Mouse (Mus musculus) liver, embryonic 11.5 days (tissue): ENCODE results near the gene C1d. TPM values are rescaled to one million over a fixed set of nuclear protein-coding genes. Genes with fewer than 3 reads are reported as not detected.

Experiments
- ATAC-seq: fragments of 200-750 bp; cut with Nextera tagmentation; replicated peaks from 2 replicates; pipeline ENCODE4 v1.8.0; 2017; ENCODE audit warnings: moderate number of reproducible peaks, mild to moderate bottlenecking, moderate TSS enrichment, moderate library complexity; ENCODE audit not compliant: low FRiP score
- DNase-seq: peaks from one replicate; pipeline ENCODE4 v3.0.0-alpha.2; 2017; ENCODE audit warnings: low spot score
- H3K27ac ChIP-seq: fragments of 300-500 bp; sonication (generic); 2 replicates; pipeline ENCODE4 v1.5.1; 2014; ENCODE audit warnings: mild to moderate bottlenecking, low read depth, low read length, control low read depth
- H3K27me3 ChIP-seq: fragments of 300-500 bp; sonication (generic); replicated peaks from 2 replicates; pipeline ENCODE4 v1.6.1; 2014; ENCODE audit warnings: low read length, mixed read lengths; ENCODE audit not compliant: control insufficient read depth, insufficient read depth
- H3K36me3 ChIP-seq: fragments of 300-500 bp; sonication (generic); 2 replicates; pipeline ENCODE4 v1.6.1; 2014; ENCODE audit warnings: mild to moderate bottlenecking, low read length, moderate library complexity, mixed read lengths; ENCODE audit not compliant: control insufficient read depth, insufficient read depth
- H3K4me1 ChIP-seq: fragments of 300-500 bp; sonication (generic); replicated peaks from 2 replicates; pipeline ENCODE4 v1.6.1; 2014; ENCODE audit warnings: low read length, mixed read lengths; ENCODE audit not compliant: control insufficient read depth, insufficient read depth
- H3K4me2 ChIP-seq: fragments of 300-500 bp; sonication (generic); 2 replicates; pipeline ENCODE4 v1.6.1; 2014; ENCODE audit warnings: mild to moderate bottlenecking, control low read depth, moderate library complexity
- H3K4me3 ChIP-seq: fragments of 300-500 bp; sonication (generic); 2 replicates; pipeline ENCODE4 v1.5.1; 2014; ENCODE audit warnings: low read depth, low read length, control low read depth
- H3K9ac ChIP-seq: fragments of 300-500 bp; sonication (generic); 2 replicates; pipeline ENCODE4 v1.6.1; 2014; ENCODE audit warnings: low read depth, low read length, control low read depth
- H3K9me3 ChIP-seq: fragments of 300-500 bp; sonication (generic); 2 replicates; pipeline ENCODE4 v1.6.1; 2016; ENCODE audit warnings: low read length, inconsistent platforms, mixed read lengths; ENCODE audit not compliant: control insufficient read depth
- WGBS: fragments of 180-500 bp; shearing (Covaris S2); extraction: QIAGEN DNeasy Blood & Tissue Kit; methylation state at CpG from one replicate; pipeline ENCODE4 v1.1.7; 2014; 5-methylcytosine and 5-hydroxymethylcytosine counted together
- polyA plus RNA-seq: library from polyadenylated mRNA; unstranded; fragments of >200 nt; fragmentation: Nextera tagmentation; extraction: Ambion mirVana; gene quantifications from 2 replicates; pipeline ENCODE4 v1.2.1, GENCODE M21; 2014

Gene C1d
- polyA plus RNA-seq, 1 experiment from 2014 or later, result 91.8 TPM

DNA sequence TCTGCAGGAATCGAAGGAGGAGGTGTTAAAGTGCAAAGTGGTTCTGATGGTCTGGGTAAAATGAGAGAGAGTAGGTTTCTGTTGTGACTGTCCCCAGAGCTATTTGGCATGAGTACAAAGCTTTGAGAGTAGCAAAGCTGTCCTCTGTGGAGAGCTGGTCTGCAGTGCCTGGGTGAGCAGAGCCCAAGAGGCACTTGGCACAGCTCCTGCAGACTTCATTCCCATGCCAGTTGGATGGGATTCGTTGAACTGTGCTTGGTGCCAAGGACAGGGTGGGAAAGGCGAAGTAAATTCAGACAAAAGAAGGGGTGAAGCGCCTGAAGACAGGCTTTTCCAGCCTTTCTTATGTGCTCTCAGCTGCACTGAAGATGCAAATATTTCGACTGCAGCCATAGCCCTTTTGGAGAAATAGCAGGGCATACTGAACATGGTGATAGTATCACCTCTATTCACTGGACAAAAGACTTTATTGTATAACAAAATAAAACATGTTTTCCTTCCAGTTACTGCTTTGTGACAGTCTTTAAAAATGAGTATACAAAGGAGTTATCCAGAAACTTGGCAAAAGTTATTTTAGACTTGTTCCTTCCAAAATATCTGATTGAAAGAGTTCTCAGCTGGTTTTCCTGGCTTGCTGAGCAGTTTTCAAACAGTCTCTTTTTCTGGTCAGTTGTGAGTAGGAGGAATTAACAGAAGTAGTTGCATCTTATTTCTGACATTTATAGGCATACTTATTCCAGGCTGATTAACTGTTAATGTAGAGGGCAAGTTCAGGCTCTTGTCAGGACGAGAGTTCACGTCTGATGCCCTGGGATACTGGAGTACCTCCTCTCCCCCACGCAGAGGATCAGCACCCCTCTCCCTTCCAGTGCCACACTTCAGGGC lies 48.9 kb downstream of the C1d start:
- WGBS, result 61% methylated on average over 8 of the region's 8 CpGs
- ATAC-seq, result no peak

DNA sequence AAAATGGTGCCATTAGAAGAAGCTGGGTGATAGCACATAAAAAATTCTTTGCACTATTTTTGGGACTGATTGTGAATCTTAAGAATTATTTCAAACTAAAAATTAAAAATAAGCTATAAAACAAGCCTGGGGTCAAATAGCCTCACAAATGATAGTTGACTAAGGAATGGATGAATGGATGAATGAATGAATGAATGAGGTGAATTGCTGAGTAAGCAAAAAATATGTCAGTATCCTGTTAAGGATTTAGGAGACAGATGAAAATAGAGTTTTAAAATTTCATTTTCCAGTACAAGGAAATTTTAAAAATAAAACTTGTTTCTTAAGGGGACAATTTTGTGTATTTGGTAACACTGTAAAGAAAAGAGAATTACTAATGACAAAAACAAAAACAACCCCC lies 50.1 kb downstream of the C1d start:
- Histone ChIP-seq H3K9me3 (no peaks in the 10 kb centered on the region), H3K9ac (no peak overlapping the region), H3K27me3 (no peaks in the 10 kb centered on the region), H3K4me3 (no peak overlapping the region), H3K36me3 (no peaks in the 10 kb centered on the region), H3K27ac (no peak overlapping the region), H3K4me2 (no peak overlapping the region), H3K4me1 (no peaks in the 10 kb centered on the region)
- ATAC-seq (no peak), DNase-seq (no peak)

More for the DNA sequence above, 48.9 kb downstream of the C1d start:
- no peak for DNase-seq
- Histone ChIP-seq H3K27ac (no peak overlapping the region), H3K4me3 (no peak overlapping the region), H3K4me1 (no peaks in the 10 kb centered on the region), H3K9me3 (no peaks in the 10 kb centered on the region), H3K4me2 (no peak overlapping the region), H3K9ac (no peak overlapping the region), H3K36me3 (no peaks in the 10 kb centered on the region), H3K27me3 (no peaks in the 10 kb centered on the region)

Other genes with a start within 250 kb of the C1d start
- gene Cnrip1, start 206.0 kb upstream of the C1d start, polyA plus RNA-seq, result 11.8 and 13.0 TPM in 2 replicates
- gene Plek, start 205.2 kb upstream of the C1d start, polyA plus RNA-seq, result 59.8 and 66.0 TPM in 2 replicates
- gene Ppp3r1, start 98.3 kb upstream of the C1d start, polyA plus RNA-seq, result 79.5 and 88.8 TPM in 2 replicates
- gene Wdr92, start 75.5 kb upstream of the C1d start, polyA plus RNA-seq, result 34.0 and 35.9 TPM in 2 replicates
- gene Pno1, start 46.0 kb upstream of the C1d start, polyA plus RNA-seq, result 124 and 126 TPM in 2 replicates